Mouse (Mus musculus) kidney, embryonic 16.5 days (tissue): ENCODE measurements around the gene Inhbc. TPM values are rescaled to one million over a fixed set of nuclear protein-coding genes. Genes with fewer than 3 reads are reported as not detected.
A peak's percentile ranks its signal among the peaks of the same experiment; 100 is the strongest.

Source experiments
- ATAC-seq: fragments of 200-750 bp; cut with Nextera tagmentation; 2 replicates; pipeline ENCODE4 v1.8.0; 2017; ENCODE audit warnings: moderate TSS enrichment; ENCODE audit not compliant: low FRiP score, low TSS enrichment
- H3K27ac ChIP-seq: fragments of 300-500 bp; sonication (generic); 2 replicates; pipeline ENCODE4 v1.5.1; 2014; ENCODE audit warnings: low read length
- H3K27me3 ChIP-seq: fragments of 300-500 bp; sonication (generic); 2 replicates; pipeline ENCODE4 v1.6.1; 2014; ENCODE audit warnings: low read length, control low read depth, mixed read lengths; ENCODE audit not compliant: insufficient read depth
- H3K36me3 ChIP-seq: fragments of 300-500 bp; sonication (generic); 2 replicates; pipeline ENCODE4 v1.6.1; 2014; ENCODE audit warnings: low read length, control low read depth, mixed read lengths; ENCODE audit not compliant: insufficient read depth
- H3K4me1 ChIP-seq: fragments of 300-500 bp; sonication (generic); 2 replicates; pipeline ENCODE4 v1.6.1; 2014; ENCODE audit warnings: low read length, control low read depth, mixed read lengths; ENCODE audit not compliant: insufficient read depth
- H3K4me2 ChIP-seq: fragments of 300-500 bp; sonication (generic); replicated peaks from 2 replicates; pipeline ENCODE4 v1.6.1; 2014; ENCODE audit warnings: low read depth, low read length
- H3K4me3 ChIP-seq: fragments of 300-500 bp; sonication (generic); 2 replicates; pipeline ENCODE4 v1.5.1; 2014; ENCODE audit warnings: mild to moderate bottlenecking, low read length
- H3K9ac ChIP-seq: fragments of 300-500 bp; sonication (generic); replicated peaks from 2 replicates; pipeline ENCODE4 v1.6.1; 2014; ENCODE audit warnings: low read length
- H3K9me3 ChIP-seq: fragments of 300-500 bp; sonication (generic); 2 replicates; pipeline ENCODE4 v1.6.1; 2016; ENCODE audit warnings: low read length, control low read depth
- WGBS: fragments of 180-500 bp; shearing (Covaris S2); extraction: QIAGEN DNeasy Blood & Tissue Kit; methylation state at CpG from one replicate; pipeline ENCODE4 v1.1.7; 2014; 5-methylcytosine and 5-hydroxymethylcytosine counted together
- polyA plus RNA-seq: library from polyadenylated mRNA; unstranded; fragments of >200 nt; fragmentation: Nextera tagmentation; extraction: Ambion mirVana; gene quantifications from 2 replicates; pipeline ENCODE4 v1.2.1, GENCODE M21; 2015

The Inhbc gene
- polyA plus RNA-seq, 1 experiment from 2014 or later = 0.09 TPM

GRCm38 (mm10) chr10:127353909-127354895, 16.0 kb downstream of the Inhbc start, which contains the start of gene Inhbe:
TSS of gene Inhbe (minus strand) at chr10:127354411.
- Histone ChIP-seq H3K36me3 (no peaks in the 10 kb centered on the region), H3K4me1 (peaks cover 8% of the 10 kb centered on the region; the same call in 1 of the 2 replicates), H3K27ac (no peak within 1 kb of the TSS), H3K4me3 (no peak within 1 kb of the TSS), H3K9ac (no peak within 1 kb of the TSS), H3K4me2 (no peak within 1 kb of the TSS), H3K9me3 (no peaks in the 10 kb centered on the region), H3K27me3 (no peaks in the 10 kb centered on the region)
- 83% methylated on average over 18 of the region's 18 CpGs for WGBS
- no peak for ATAC-seq

GRCm38 (mm10) chr10:127352766-127353165, 17.5 kb downstream of the Inhbc start:
- WGBS = 86% methylated on average over 11 of the region's 11 CpGs
- H3K36me3 ChIP-seq = no peaks in the 10 kb centered on the region
- H3K4me3 ChIP-seq = no peak overlapping the region
- peaks cover 8% of the 10 kb centered on the region; the same call in 1 of the 2 replicates for H3K4me1 ChIP-seq
- H3K27me3 ChIP-seq = no peaks in the 10 kb centered on the region
- ATAC-seq = no peak
- no peak overlapping the region for H3K4me2 ChIP-seq
- no peaks in the 10 kb centered on the region for H3K9me3 ChIP-seq
- no peak overlapping the region for H3K9ac ChIP-seq
- H3K27ac ChIP-seq = no peak overlapping the region

- WGBS = 76% methylated on average over 9 of the region's 9 CpGs
Observed at GRCm38 (mm10) chr10:127352187-127352586, 18.0 kb downstream of the Inhbc start.

GRCm38 (mm10) chr10:127351719-127352118, 18.5 kb downstream of the Inhbc start:
- H3K9me3 ChIP-seq = no peaks in the 10 kb centered on the region

More at GRCm38 (mm10) chr10:127352187-127352586, 18.0 kb downstream of the Inhbc start:
- Histone ChIP-seq H3K27ac (no peak overlapping the region), H3K4me2 (no peak overlapping the region), H3K4me3 (no peak overlapping the region), H3K36me3 (no peaks in the 10 kb centered on the region), H3K27me3 (no peaks in the 10 kb centered on the region), H3K4me1 (peaks cover 8% of the 10 kb centered on the region; the same call in 1 of the 2 replicates), H3K9me3 (no peaks in the 10 kb centered on the region), H3K9ac (no peak overlapping the region)
- no peak for ATAC-seq

GRCm38 (mm10) chr10:127351285-127351595, 19.0 kb downstream of the Inhbc start:
- 80% methylated on average over 8 of the region's 8 CpGs for WGBS
- ATAC-seq = no peak
- Histone ChIP-seq H3K4me3 (no peak overlapping the region), H3K36me3 (no peaks in the 10 kb centered on the region), H3K9ac (no peak overlapping the region), H3K27me3 (no peaks in the 10 kb centered on the region), H3K4me2 (peak overlapping the region; percentile 54), H3K9me3 (no peaks in the 10 kb centered on the region), H3K27ac (no peak overlapping the region), H3K4me1 (peaks cover 8% of the 10 kb centered on the region; the same call in 1 of the 2 replicates)

More at GRCm38 (mm10) chr10:127351719-127352118, 18.5 kb downstream of the Inhbc start:
- whole genome bisulfite sequencing = 63% methylated on average over 8 of the region's 8 CpGs
- no peak for ATAC-seq
- Histone ChIP-seq H3K4me1 (peaks cover 8% of the 10 kb centered on the region; the same call in 1 of the 2 replicates), H3K27me3 (no peaks in the 10 kb centered on the region), H3K27ac (no peak overlapping the region), H3K36me3 (no peaks in the 10 kb centered on the region), H3K9ac (no peak overlapping the region), H3K4me2 (no peak overlapping the region), H3K4me3 (no peak overlapping the region)

GRCm38 (mm10) chr10:127350594-127351284, 19.5 kb downstream of the Inhbc start:
- WGBS = 11% methylated on average over 24 of the region's 24 CpGs
- ATAC-seq = peak; percentile 81
- peaks cover 8% of the 10 kb centered on the region; the same call in 1 of the 2 replicates for H3K4me1 ChIP-seq
- no peaks in the 10 kb centered on the region for H3K9me3 ChIP-seq
- no peak overlapping the region for H3K27ac ChIP-seq
- H3K4me3 ChIP-seq = peak overlapping the region; percentile 38
- no peaks in the 10 kb centered on the region for H3K36me3 ChIP-seq
- peak overlapping the region; percentile 62 for H3K9ac ChIP-seq
- H3K27me3 ChIP-seq = no peaks in the 10 kb centered on the region
- H3K4me2 ChIP-seq = peak overlapping the region; percentile 54

- 74% methylated on average over 8 of the region's 8 CpGs for WGBS
- no peaks in the 10 kb centered on the region for H3K9me3 ChIP-seq
- H3K36me3 ChIP-seq = no peaks in the 10 kb centered on the region
- H3K4me2 ChIP-seq = no peak overlapping the region
- H3K4me1 ChIP-seq = peaks cover 8% of the 10 kb centered on the region; the same call in 1 of the 2 replicates
- no peak overlapping the region for H3K27ac ChIP-seq
- no peak overlapping the region for H3K9ac ChIP-seq
- no peak overlapping the region for H3K4me3 ChIP-seq
- no peak for ATAC-seq
- no peaks in the 10 kb centered on the region for H3K27me3 ChIP-seq
Observed at GRCm38 (mm10) chr10:127349810-127350209, 20.4 kb downstream of the Inhbc start.

GRCm38 (mm10) chr10:127348957-127349356, 21.3 kb downstream of the Inhbc start:
- WGBS = 67% methylated on average over 4 of the region's 4 CpGs
- no peaks in the 10 kb centered on the region for H3K27me3 ChIP-seq
- ATAC-seq = no peak
- no peak overlapping the region for H3K4me3 ChIP-seq
- no peak overlapping the region for H3K27ac ChIP-seq
- no peak overlapping the region for H3K9ac ChIP-seq
- peaks cover 8% of the 10 kb centered on the region; the same call in 1 of the 2 replicates for H3K4me1 ChIP-seq
- H3K4me2 ChIP-seq = no peak overlapping the region
- no peaks in the 10 kb centered on the region for H3K36me3 ChIP-seq
- H3K9me3 ChIP-seq = no peaks in the 10 kb centered on the region

GRCm38 (mm10) chr10:127346173-127346572, 24.1 kb downstream of the Inhbc start:
- Histone ChIP-seq H3K27ac (no peak overlapping the region), H3K9me3 (no peaks in the 10 kb centered on the region), H3K27me3 (no peaks in the 10 kb centered on the region; the same call in 1 of the 2 replicates), H3K4me3 (no peak overlapping the region), H3K9ac (no peak overlapping the region), H3K4me1 (peaks cover 18% of the 10 kb centered on the region), H3K4me2 (no peak overlapping the region), H3K36me3 (no peaks in the 10 kb centered on the region)
- 82% methylated on average over 3 of the region's 3 CpGs for WGBS
- ATAC-seq = no peak
